Mouse (Mus musculus): ENCODE data around the gene Tmem267. TPM values are rescaled to one million over a fixed set of nuclear protein-coding genes. Genes with fewer than 3 reads are reported as not detected.

Tmem267 gene
- polyA plus RNA-seq, 1 experiment from 2014 or later: 2.4 TPM

GRCm38 (mm10) chr13:119648891-119649698, 161.3 kb downstream of the Tmem267 start:
- Histone ChIP-seq H3K27ac (ENCODE audit: low read depth) (no peak overlapping the region), H3K4me1 (replicated peaks; ENCODE audit: control insufficient read depth, insufficient read depth, low read length) (no peaks in the 10 kb centered on the region), H3K36me3 (ENCODE audit: control insufficient read depth, insufficient read depth, low read length) (no peaks in the 10 kb centered on the region), H3K4me3 (ENCODE audit: low read depth, low read length) (no peak overlapping the region), H3K9me3 (ENCODE audit: control insufficient read depth, low read length) (no peaks in the 10 kb centered on the region), H3K9ac (ENCODE audit: low read length) (no peak overlapping the region), H3K27me3 (replicated peaks; ENCODE audit: control insufficient read depth, insufficient read depth, low read length) (no peaks in the 10 kb centered on the region), H3K4me2 (ENCODE audit: low read length) (no peak overlapping the region)
- no peak for DNase-seq (ENCODE audit: low spot score)
- WGBS: 61% methylated on average over 15 of the region's 15 CpGs
- no peak for ATAC-seq (replicated peaks; ENCODE audit: low FRiP score, low TSS enrichment, low read depth)

GRCm38 (mm10) chr13:119649699-119650046, 161.8 kb downstream of the Tmem267 start:
- Histone ChIP-seq H3K4me1 (replicated peaks; ENCODE audit: control insufficient read depth, insufficient read depth, low read length) (no peaks in the 10 kb centered on the region), H3K4me2 (ENCODE audit: low read length) (no peak overlapping the region), H3K4me3 (ENCODE audit: low read depth, low read length) (no peak overlapping the region), H3K27ac (ENCODE audit: low read depth) (no peak overlapping the region), H3K9me3 (ENCODE audit: control insufficient read depth, low read length) (no peaks in the 10 kb centered on the region), H3K36me3 (ENCODE audit: control insufficient read depth, insufficient read depth, low read length) (no peaks in the 10 kb centered on the region), H3K9ac (ENCODE audit: low read length) (no peak overlapping the region), H3K27me3 (replicated peaks; ENCODE audit: control insufficient read depth, insufficient read depth, low read length) (no peaks in the 10 kb centered on the region)
- ATAC-seq (replicated peaks; ENCODE audit: low FRiP score, low TSS enrichment, low read depth): no peak
- DNase-seq (ENCODE audit: low spot score): no peak
- 74% methylated on average over 1 of the region's 1 CpGs for WGBS

- Histone ChIP-seq H3K4me1 (replicated peaks; ENCODE audit: control insufficient read depth, insufficient read depth, low read length) (no peaks in the 10 kb centered on the region), H3K9ac (ENCODE audit: low read length) (no peak overlapping the region)
- WGBS: 94% methylated on average over 2 of the region's 2 CpGs
Observed at GRCm38 (mm10) chr13:119654734-119655133, 166.9 kb downstream of the Tmem267 start.

GRCm38 (mm10) chr13:119656246-119656645, 168.4 kb downstream of the Tmem267 start:
- no peaks in the 10 kb centered on the region for H3K4me1 ChIP-seq (replicated peaks; ENCODE audit: control insufficient read depth, insufficient read depth, low read length)
- DNase-seq (ENCODE audit: low spot score) (no peak), ATAC-seq (replicated peaks; ENCODE audit: low FRiP score, low TSS enrichment, low read depth) (no peak)
- H3K27ac ChIP-seq (ENCODE audit: low read depth): no peak overlapping the region
- 86% methylated on average over 2 of the region's 2 CpGs for WGBS
- H3K36me3 ChIP-seq (ENCODE audit: control insufficient read depth, insufficient read depth, low read length): no peaks in the 10 kb centered on the region
- no peak overlapping the region for H3K4me2 ChIP-seq (ENCODE audit: low read length)
- H3K9me3 ChIP-seq (ENCODE audit: control insufficient read depth, low read length): no peaks in the 10 kb centered on the region
- H3K27me3 ChIP-seq (replicated peaks; ENCODE audit: control insufficient read depth, insufficient read depth, low read length): no peaks in the 10 kb centered on the region
- no peak overlapping the region for H3K4me3 ChIP-seq (ENCODE audit: low read depth, low read length)
- no peak overlapping the region for H3K9ac ChIP-seq (ENCODE audit: low read length)

More at GRCm38 (mm10) chr13:119654734-119655133, 166.9 kb downstream of the Tmem267 start:
- no peak overlapping the region for H3K4me2 ChIP-seq (ENCODE audit: low read length)
- H3K4me3 ChIP-seq (ENCODE audit: low read depth, low read length): no peak overlapping the region
- ATAC-seq (replicated peaks; ENCODE audit: low FRiP score, low TSS enrichment, low read depth) (no peak), DNase-seq (ENCODE audit: low spot score) (no peak)
- H3K27me3 ChIP-seq (replicated peaks; ENCODE audit: control insufficient read depth, insufficient read depth, low read length): no peaks in the 10 kb centered on the region
- no peak overlapping the region for H3K27ac ChIP-seq (ENCODE audit: low read depth)
- no peaks in the 10 kb centered on the region for H3K9me3 ChIP-seq (ENCODE audit: control insufficient read depth, low read length)
- H3K36me3 ChIP-seq (ENCODE audit: control insufficient read depth, insufficient read depth, low read length): no peaks in the 10 kb centered on the region

GRCm38 (mm10) chr13:119656846-119657416, 169.1 kb downstream of the Tmem267 start:
- Histone ChIP-seq H3K9me3 (ENCODE audit: control insufficient read depth, low read length) (no peaks in the 10 kb centered on the region), H3K4me2 (ENCODE audit: low read length) (no peak overlapping the region), H3K4me3 (ENCODE audit: low read depth, low read length) (no peak overlapping the region), H3K9ac (ENCODE audit: low read length) (no peak overlapping the region), H3K36me3 (ENCODE audit: control insufficient read depth, insufficient read depth, low read length) (no peaks in the 10 kb centered on the region), H3K27me3 (replicated peaks; ENCODE audit: control insufficient read depth, insufficient read depth, low read length) (no peaks in the 10 kb centered on the region), H3K4me1 (replicated peaks; ENCODE audit: control insufficient read depth, insufficient read depth, low read length) (no peaks in the 10 kb centered on the region), H3K27ac (ENCODE audit: low read depth) (no peak overlapping the region)
- 82% methylated on average over 6 of the region's 6 CpGs for WGBS
- ATAC-seq (replicated peaks; ENCODE audit: low FRiP score, low TSS enrichment, low read depth) (no peak), DNase-seq (ENCODE audit: low spot score) (no peak)

Other genes with a start within 250 kb of the Tmem267 start
- gene Paip1, start 59.4 kb upstream of the Tmem267 start, polyA plus RNA-seq (2014; fragmentation: Nextera tagmentation; extraction: Ambion mirVana): 71.8 and 77.1 TPM in 2 replicates
- gene 4833420G17Rik, start 25.3 kb upstream of the Tmem267 start, polyA plus RNA-seq (2014; fragmentation: Nextera tagmentation; extraction: Ambion mirVana): 54.8 and 65.2 TPM in 2 replicates
- gene 3110070M22Rik, start 344 bp downstream of the Tmem267 start, polyA plus RNA-seq (2014; fragmentation: Nextera tagmentation; extraction: Ambion mirVana): 0.69 and 2.7 TPM in 2 replicates
- 0.09 TPM in 1 of 2 replicates, not detected in the other for gene Ccl28, start 135.8 kb downstream of the Tmem267 start, polyA plus RNA-seq (2014; fragmentation: Nextera tagmentation; extraction: Ambion mirVana)
- 218 and 236 TPM in 2 replicates for gene Hmgcs1, start 202.3 kb downstream of the Tmem267 start, polyA plus RNA-seq (2014; fragmentation: Nextera tagmentation; extraction: Ambion mirVana)

Data from intestine, embryonic 14.5 days (tissue).